Mouse (Mus musculus) testis, adult 2 months (tissue): ENCODE measurements around the gene Klhl26. TPM values are rescaled to one million over a fixed set of nuclear protein-coding genes. Genes with fewer than 3 reads are reported as not detected.

Experiments used
- H3K27ac ChIP-seq: fragments of 200-500 bp; 2 replicates; pipeline ENCODE4 v1.5.1; 2012; ENCODE audit warnings: low read depth, low read length; ENCODE audit not compliant: control insufficient read depth, insufficient read depth
- H3K27me3 ChIP-seq: fragments of 200-500 bp; 2 replicates; pipeline ENCODE4 v1.6.1; 2012; ENCODE audit warnings: mild to moderate bottlenecking, low read length, moderate library complexity; ENCODE audit not compliant: control insufficient read depth, insufficient read depth
- H3K36me3 ChIP-seq: fragments of 200-500 bp; 2 replicates; pipeline ENCODE4 v1.6.1; 2012; ENCODE audit warnings: mild to moderate bottlenecking, low read length; ENCODE audit not compliant: control insufficient read depth, insufficient read depth
- H3K4me1 ChIP-seq: fragments of 200-500 bp; 2 replicates; pipeline ENCODE4 v1.6.1; 2012; ENCODE audit warnings: low read length; ENCODE audit not compliant: control insufficient read depth, insufficient read depth
- H3K4me3 ChIP-seq: fragments of 200-500 bp; 2 replicates; pipeline ENCODE4 v1.5.1; 2012; ENCODE audit warnings: low read depth, mild to moderate bottlenecking, low read length, moderate library complexity, mixed read lengths; ENCODE audit not compliant: control insufficient read depth
- CTCF ChIP-seq: fragments of 200-500 bp; IDR thresholded peaks from 2 replicates; pipeline ENCODE4 v1.5.1; 2012; ENCODE audit warnings: low read depth, mild to moderate bottlenecking, inconsistent platforms, low read length, moderate library complexity; ENCODE audit not compliant: control insufficient read depth, insufficient read depth, insufficient replicate concordance
- POLR2A ChIP-seq: fragments of 200-500 bp; IDR thresholded peaks from 2 replicates; pipeline ENCODE4 v1.6.1; 2012; ENCODE audit warnings: low read depth, mild to moderate bottlenecking, inconsistent platforms, low read length, moderate library complexity; ENCODE audit not compliant: control insufficient read depth
- polyA plus RNA-seq: library from polyadenylated mRNA; depleted of rRNA; stranded (reverse); fragments of >200 nt; gene quantifications from 2 replicates; pipeline ENCODE4 v1.2.3, GENCODE M21; 2012

Klhl26 gene
- polyA plus RNA-seq, 1 experiment, result 3.6 TPM

- Histone ChIP-seq H3K4me3 (no peak overlapping the region), H3K4me1 (peaks cover 2% of the 10 kb centered on the region), H3K27ac (no peak overlapping the region), H3K27me3 (no peaks in the 10 kb centered on the region), H3K36me3 (no peaks in the 10 kb centered on the region)
- TF ChIP-seq CTCF, result no peak
- TF ChIP-seq POLR2A, result no peak
These were observed 50.4 kb downstream of the Klhl26 start for GRCm38 (mm10) chr8:70426300-70426907.

- no peaks in the 10 kb centered on the region for H3K36me3 ChIP-seq
- TF ChIP-seq POLR2A, result no peak
- no peak for TF ChIP-seq CTCF
- peaks cover 10% of the 10 kb centered on the region for H3K4me1 ChIP-seq
- H3K27ac ChIP-seq, result no peak overlapping the region
- H3K4me3 ChIP-seq, result no peak overlapping the region
- no peaks in the 10 kb centered on the region for H3K27me3 ChIP-seq
These were observed 54.0 kb downstream of the Klhl26 start for GRCm38 (mm10) chr8:70422722-70423121.

GRCm38 (mm10) chr8:70421349-70422104 lies 55.2 kb downstream of the Klhl26 start:
- H3K4me3 ChIP-seq, result no peak overlapping the region
- no peaks in the 10 kb centered on the region for H3K36me3 ChIP-seq
- H3K27me3 ChIP-seq, result no peaks in the 10 kb centered on the region
- TF ChIP-seq POLR2A (no peak), CTCF (no peak)
- H3K27ac ChIP-seq, result no peak overlapping the region
- H3K4me1 ChIP-seq, result peaks cover 11% of the 10 kb centered on the region

DNA sequence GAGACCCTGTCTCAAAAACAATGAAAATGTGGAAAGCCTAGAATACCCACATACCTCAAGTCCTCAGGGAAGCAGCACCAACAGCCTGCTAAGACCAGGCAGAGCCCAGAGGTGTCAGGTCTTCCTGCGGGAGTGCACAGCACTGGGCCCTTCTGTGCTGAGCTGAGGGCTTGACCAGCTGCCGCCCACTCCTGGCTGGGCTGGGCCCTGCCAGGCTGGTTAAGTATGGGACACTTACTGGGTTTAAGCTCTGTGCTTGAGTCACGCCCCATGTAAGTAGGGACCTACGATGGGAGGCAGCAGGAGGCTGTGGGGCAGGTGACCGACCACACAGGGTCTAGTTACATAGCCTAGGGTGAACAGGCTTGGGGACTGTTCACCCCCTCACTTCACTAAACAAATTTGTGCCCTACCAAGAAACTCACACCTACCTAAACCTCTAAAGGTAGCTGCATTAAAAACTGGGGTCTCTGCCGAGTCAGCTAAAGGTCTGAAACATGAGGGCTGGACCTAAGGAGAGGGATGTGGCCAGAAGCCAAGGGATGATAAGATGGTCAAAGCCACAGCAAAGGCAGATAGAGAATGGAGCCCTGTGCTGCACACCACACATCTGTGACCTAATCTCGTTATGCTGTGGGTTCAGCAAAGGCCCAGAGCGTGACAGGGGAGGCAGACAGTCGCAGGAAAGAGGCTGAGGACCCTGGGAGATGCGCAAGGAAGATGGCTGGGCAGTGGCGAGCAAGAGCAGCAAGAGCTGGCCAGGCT lies 56.7 kb downstream of the Klhl26 start:
- Histone ChIP-seq H3K27me3 (no peaks in the 10 kb centered on the region), H3K27ac (no peak overlapping the region), H3K4me3 (no peak overlapping the region), H3K36me3 (no peaks in the 10 kb centered on the region), H3K4me1 (peaks cover 15% of the 10 kb centered on the region)
- TF ChIP-seq POLR2A (no peak), CTCF (no peak)

DNA sequence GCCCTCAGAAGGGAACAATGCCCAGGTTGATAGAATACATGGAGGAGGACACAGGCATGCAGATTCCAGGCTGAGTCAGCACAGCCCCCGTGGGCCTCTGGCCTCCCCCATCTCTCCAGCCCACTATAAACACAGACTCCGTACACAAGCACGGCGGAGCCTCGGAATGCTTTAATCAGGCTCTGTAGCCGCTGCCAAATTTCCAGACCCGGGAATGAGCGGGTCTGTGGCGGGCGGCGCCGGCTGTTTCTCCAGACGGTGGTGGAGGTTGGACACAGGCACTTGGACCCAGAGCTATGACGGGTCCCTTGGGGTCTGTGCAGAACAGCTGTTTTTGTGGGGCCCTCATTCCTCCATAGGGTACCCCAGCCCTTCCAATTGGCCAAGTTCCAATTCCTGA lies 57.8 kb downstream of the Klhl26 start:
- no peak overlapping the region for H3K4me3 ChIP-seq
- H3K27ac ChIP-seq, result no peak overlapping the region
- H3K27me3 ChIP-seq, result no peaks in the 10 kb centered on the region
- H3K36me3 ChIP-seq, result no peaks in the 10 kb centered on the region
- H3K4me1 ChIP-seq, result peaks cover 15% of the 10 kb centered on the region
- TF ChIP-seq CTCF (no peak), POLR2A (no peak)

- H3K4me3 ChIP-seq, result no peak overlapping the region
- TF ChIP-seq CTCF (no peak), POLR2A (no peak)
- H3K27me3 ChIP-seq, result no peaks in the 10 kb centered on the region
- peak overlapping the region; percentile 27; the same call in 1 of the 2 replicates for H3K27ac ChIP-seq
- H3K4me1 ChIP-seq, result peaks cover 15% of the 10 kb centered on the region
- no peaks in the 10 kb centered on the region for H3K36me3 ChIP-seq
These were observed 58.9 kb downstream of the Klhl26 start for GRCm38 (mm10) chr8:70417914-70418313.

DNA sequence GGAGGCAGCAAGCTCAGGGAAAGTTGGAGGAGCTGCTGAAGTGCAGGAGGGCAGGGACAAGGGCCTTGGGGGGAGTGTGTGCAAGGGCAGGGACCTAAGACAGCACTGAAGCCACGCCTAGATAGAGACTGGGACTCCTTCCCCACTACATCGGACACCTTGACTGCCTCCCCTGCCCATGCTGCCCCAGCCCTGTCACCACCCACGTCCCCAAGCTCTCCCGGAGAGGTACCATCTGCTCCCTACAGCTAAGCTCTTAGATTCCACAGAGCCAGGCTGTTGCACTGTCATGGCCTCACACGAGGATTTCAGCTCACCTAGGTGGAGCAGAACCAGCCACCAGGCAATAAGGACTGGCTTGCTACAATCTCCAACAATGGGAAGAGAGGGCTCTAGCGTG lies 59.8 kb downstream of the Klhl26 start:
- no peaks in the 10 kb centered on the region for H3K36me3 ChIP-seq
- peaks cover 15% of the 10 kb centered on the region for H3K4me1 ChIP-seq
- no peaks in the 10 kb centered on the region for H3K27me3 ChIP-seq
- no peak overlapping the region for H3K4me3 ChIP-seq
- no peak overlapping the region for H3K27ac ChIP-seq
- no peak for TF ChIP-seq CTCF
- no peak for TF ChIP-seq POLR2A
